Mouse (Mus musculus) liver, postnatal 0 days (tissue): Measurements from ENCODE around the gene Sorbs1.

Experiments
- CTCF ChIP-seq: sonication (generic); IDR thresholded peaks from 2 replicates; pipeline ENCODE4 v1.5.1; 2016; ENCODE audit warnings: antibody characterized with exemption, low read depth
- EP300 ChIP-seq: IDR thresholded peaks from 2 replicates; pipeline ENCODE4 v1.6.1; 2016; ENCODE audit warnings: antibody characterized with exemption, low read depth, mild to moderate bottlenecking

DNA sequence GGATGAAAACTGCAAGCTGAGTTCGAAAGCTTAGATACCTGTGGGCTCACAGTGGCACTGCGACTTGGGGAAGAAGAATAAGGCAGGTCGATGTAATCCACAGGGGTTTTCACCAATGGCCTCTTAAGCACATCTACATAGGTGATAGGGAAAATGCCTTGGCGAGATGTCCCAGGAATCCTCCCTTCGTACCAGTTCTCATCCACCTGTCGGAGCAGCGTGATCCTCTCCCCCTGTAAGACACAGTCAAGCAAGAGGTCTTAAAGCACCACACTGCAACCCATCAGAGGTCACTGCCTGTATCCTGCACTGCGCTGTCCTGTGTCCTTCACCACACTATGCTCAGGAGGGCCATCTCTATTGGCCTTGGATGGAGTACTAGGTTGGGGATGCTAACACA, 201.9 kb downstream of the Sorbs1 start:
- TF ChIP-seq CTCF (no peak), EP300 (no peak)
